Mouse (Mus musculus): ENCODE measurements at regions not wholly inside any gene's neighbourhood (a gene's known extent, or its start where the extent isn't known, plus 50 kb on each side); places are given as distances from the start of the nearest gene placed in this dataset.

GRCm38 (mm10) chr1:61331906-61332305 is 306.7 kb upstream of the Pard3b start:
- no peak for DNase-seq

GRCm38 (mm10) chr1:61336367-61336766 is 302.3 kb upstream of the Pard3b start:
- DNase-seq, result peak; percentile 8

GRCm38 (mm10) chr1:61352921-61353320 is 285.7 kb upstream of the Pard3b start:
- DNase-seq, result no peak

- no peak for DNase-seq
These were observed 285.1 kb upstream of the Pard3b start for GRCm38 (mm10) chr1:61353481-61353880.

- no peak for DNase-seq
These were observed 283.4 kb upstream of the Pard3b start for GRCm38 (mm10) chr1:61355241-61355640.

GRCm38 (mm10) chr1:61359011-61359930 is 279.4 kb upstream of the Pard3b start:
- DNase-seq, result no peak

- no peak for DNase-seq
These were observed 266.0 kb upstream of the Pard3b start for GRCm38 (mm10) chr1:61372581-61372980.

GRCm38 (mm10) chr1:61373661-61374491 is 264.7 kb upstream of the Pard3b start:
- DNase-seq, result peak; percentile 36

GRCm38 (mm10) chr1:61376417-61376816 is 262.2 kb upstream of the Pard3b start:
- DNase-seq, result peak; percentile 15

GRCm38 (mm10) chr1:61377070-61377469 is 261.6 kb upstream of the Pard3b start:
- DNase-seq, result peak; percentile 73

GRCm38 (mm10) chr1:61378240-61378639 is 260.4 kb upstream of the Pard3b start:
- peak; percentile 17 for DNase-seq

- no peak for DNase-seq
These were observed 258.7 kb upstream of the Pard3b start for GRCm38 (mm10) chr1:61379771-61380517.

GRCm38 (mm10) chr1:61387587-61387986 is 251.0 kb upstream of the Pard3b start:
- DNase-seq, result no peak

- no peak for DNase-seq
These were observed 240.8 kb upstream of the Pard3b start for GRCm38 (mm10) chr1:61397796-61398195.

- no peak for DNase-seq
These were observed 236.3 kb upstream of the Pard3b start for GRCm38 (mm10) chr1:61402339-61402738.

GRCm38 (mm10) chr1:61407201-61407600 is 231.4 kb upstream of the Pard3b start:
- no peak for DNase-seq

GRCm38 (mm10) chr1:61414772-61415171 is 223.9 kb upstream of the Pard3b start:
- no peak for DNase-seq

GRCm38 (mm10) chr1:61415426-61416195 is 223.0 kb upstream of the Pard3b start:
- peak; percentile 6 for DNase-seq

- no peak for DNase-seq
These were observed 220.2 kb upstream of the Pard3b start for GRCm38 (mm10) chr1:61418396-61418795.

- no peak for DNase-seq
These were observed 218.8 kb upstream of the Pard3b start for GRCm38 (mm10) chr1:61419839-61420238.

GRCm38 (mm10) chr1:61423253-61423652 is 215.4 kb upstream of the Pard3b start:
- DNase-seq, result no peak

Measured in lung, postnatal 36 days (tissue).